Mouse (Mus musculus) heart, embryonic 10.5 days (tissue): ENCODE results near the gene Ppdpf. TPM values are rescaled to one million over a fixed set of nuclear protein-coding genes. Genes with fewer than 3 reads are reported as not detected.
A peak's percentile ranks its signal among the peaks of the same experiment; 100 is the strongest.

Experiments used
- DNase-seq: peaks from one replicate; pipeline ENCODE4 v3.0.0-alpha.2; 2017; ENCODE audit warnings: low spot score
- H3K27ac ChIP-seq: fragments of 300-500 bp; sonication (generic); 2 replicates; pipeline ENCODE4 v1.5.1; 2016; ENCODE audit warnings: mild to moderate bottlenecking
- H3K27me3 ChIP-seq: fragments of 300-500 bp; sonication (generic); 2 replicates; pipeline ENCODE4 v1.6.1; 2016; ENCODE audit warnings: mild to moderate bottlenecking; ENCODE audit not compliant: poor library complexity, insufficient read depth, severe bottlenecking
- H3K36me3 ChIP-seq: fragments of 300-500 bp; sonication (generic); 2 replicates; pipeline ENCODE4 v1.6.1; 2016; ENCODE audit warnings: mild to moderate bottlenecking, moderate library complexity
- H3K4me1 ChIP-seq: fragments of 300-500 bp; sonication (generic); 2 replicates; pipeline ENCODE4 v1.6.1; 2016; ENCODE audit warnings: mild to moderate bottlenecking
- H3K4me3 ChIP-seq: fragments of 300-500 bp; sonication (generic); 2 replicates; pipeline ENCODE4 v1.5.1; 2016; ENCODE audit warnings: mild to moderate bottlenecking, moderate library complexity
- H3K9me3 ChIP-seq: fragments of 300-500 bp; sonication (generic); 2 replicates; pipeline ENCODE4 v1.6.1; 2016; ENCODE audit warnings: mild to moderate bottlenecking, moderate library complexity
- whole genome bisulfite sequencing: fragments of 180-500 bp; shearing (Covaris S2); methylation state at CpG from one replicate; pipeline ENCODE4 v1.1.7; 2016; 5-methylcytosine and 5-hydroxymethylcytosine counted together
- polyA plus RNA-seq: library from polyadenylated mRNA; unstranded; fragments of >200 nt; fragmentation: Nextera tagmentation; extraction: Ambion mirVana; gene quantifications from 2 replicates; pipeline ENCODE4 v1.2.1, GENCODE M21; 2016

Ppdpf gene
- polyA plus RNA-seq, 1 experiment from 2014 or later: 240 TPM

- Histone ChIP-seq H3K4me3 (no peak overlapping the region), H3K27ac (no peak overlapping the region), H3K27me3 (peaks cover 67% of the 10 kb centered on the region), H3K36me3 (no peaks in the 10 kb centered on the region), H3K4me1 (0 out of 2 replicates have a peak, but pooled peaks cover 8% of the 10 kb centered on the region), H3K9me3 (no peaks in the 10 kb centered on the region)
- DNase-seq: no peak
- 65% methylated on average over 5 of the region's 5 CpGs for WGBS
These were observed 18.6 kb downstream of the Ppdpf start for GRCm38 (mm10) chr2:181205678-181206077.

GRCm38 (mm10) chr2:181206118-181206517 is 19.1 kb downstream of the Ppdpf start:
- Histone ChIP-seq H3K27me3 (peaks cover 70% of the 10 kb centered on the region), H3K36me3 (no peaks in the 10 kb centered on the region), H3K4me1 (0 out of 2 replicates have a peak, but pooled peaks cover 8% of the 10 kb centered on the region), H3K9me3 (no peaks in the 10 kb centered on the region), H3K4me3 (no peak overlapping the region), H3K27ac (no peak overlapping the region)
- 65% methylated on average over 9 of the region's 9 CpGs for WGBS
- DNase-seq: no peak

GRCm38 (mm10) chr2:181212389-181213020 is 25.5 kb downstream of the Ppdpf start:
- Histone ChIP-seq H3K9me3 (no peaks in the 10 kb centered on the region), H3K4me1 (peaks cover 11% of the 10 kb centered on the region), H3K27me3 (peaks cover 70% of the 10 kb centered on the region), H3K27ac (no peak overlapping the region), H3K4me3 (peak overlapping the region; percentile 54), H3K36me3 (no peaks in the 10 kb centered on the region)
- WGBS: 3% methylated on average over 34 of the region's 34 CpGs
- no peak for DNase-seq

GRCm38 (mm10) chr2:181213021-181213445 is 26.0 kb downstream of the Ppdpf start, which contains the start of gene Srms:
Gene Srms (minus strand): TSS chr2:181213185.
- WGBS: under 1% methylated on average over 17 of the region's 17 CpGs
- no peak within 1 kb of the TSS for H3K27ac ChIP-seq

GRCm38 (mm10) chr2:181216037-181216436 is 29.0 kb downstream of the Ppdpf start:
- H3K27me3 ChIP-seq: peaks cover 52% of the 10 kb centered on the region
- H3K27ac ChIP-seq: no peak overlapping the region
- WGBS: 80% methylated on average over 6 of the region's 6 CpGs
- H3K4me1 ChIP-seq: peaks cover 27% of the 10 kb centered on the region
- DNase-seq: no peak
- no peaks in the 10 kb centered on the region for H3K9me3 ChIP-seq
- no peaks in the 10 kb centered on the region for H3K36me3 ChIP-seq
- no peak overlapping the region for H3K4me3 ChIP-seq

More at GRCm38 (mm10) chr2:181213021-181213445, 26.0 kb downstream of the Ppdpf start, which contains the start of gene Srms:
- Histone ChIP-seq H3K27me3 (peaks cover 65% of the 10 kb centered on the region), H3K36me3 (no peaks in the 10 kb centered on the region), H3K4me3 (peak within 1 kb of the TSS; percentile 54), H3K9me3 (no peaks in the 10 kb centered on the region), H3K4me1 (peaks cover 11% of the 10 kb centered on the region)
- DNase-seq: no peak

GRCm38 (mm10) chr2:181218881-181219485 is 31.9 kb downstream of the Ppdpf start:
- Histone ChIP-seq H3K4me3 (no peak overlapping the region), H3K4me1 (peaks cover 16% of the 10 kb centered on the region), H3K9me3 (no peaks in the 10 kb centered on the region), H3K36me3 (no peaks in the 10 kb centered on the region), H3K27ac (no peak overlapping the region), H3K27me3 (peaks cover 36% of the 10 kb centered on the region)
- DNase-seq: no peak
- 60% methylated on average over 5 of the region's 5 CpGs for WGBS

GRCm38 (mm10) chr2:181219538-181220216 is 32.6 kb downstream of the Ppdpf start, which contains the start of gene Fndc11:
Gene Fndc11 (plus strand): TSS chr2:181220013.
- peak within 1 kb of the TSS; percentile 43 for H3K27ac ChIP-seq
- WGBS: 6% methylated on average over 25 of the region's 25 CpGs
- peaks cover 16% of the 10 kb centered on the region for H3K4me1 ChIP-seq
- H3K36me3 ChIP-seq: no peaks in the 10 kb centered on the region
- peak; percentile 85 for DNase-seq
- H3K4me3 ChIP-seq: peak within 1 kb of the TSS; percentile 52
- H3K9me3 ChIP-seq: no peaks in the 10 kb centered on the region
- peaks cover 29% of the 10 kb centered on the region for H3K27me3 ChIP-seq

GRCm38 (mm10) chr2:181220361-181220760 is 33.3 kb downstream of the Ppdpf start:
- H3K27ac ChIP-seq: peak overlapping the region; percentile 43; the same call in 1 of the 2 replicates
- H3K4me1 ChIP-seq: peaks cover 16% of the 10 kb centered on the region
- DNase-seq: no peak
- peak overlapping the region; percentile 52 for H3K4me3 ChIP-seq
- no peaks in the 10 kb centered on the region for H3K9me3 ChIP-seq
- WGBS: 41% methylated on average over 2 of the region's 2 CpGs
- H3K36me3 ChIP-seq: no peaks in the 10 kb centered on the region
- peaks cover 28% of the 10 kb centered on the region for H3K27me3 ChIP-seq

- H3K36me3 ChIP-seq: peaks cover 4% of the 10 kb centered on the region; the same call in 1 of the 2 replicates
- H3K4me1 ChIP-seq: peaks cover 8% of the 10 kb centered on the region
- DNase-seq: no peak
- 72% methylated on average over 2 of the region's 2 CpGs for WGBS
- H3K9me3 ChIP-seq: no peaks in the 10 kb centered on the region
- H3K27ac ChIP-seq: no peak overlapping the region
- no peak overlapping the region for H3K4me3 ChIP-seq
- H3K27me3 ChIP-seq: peaks cover 23% of the 10 kb centered on the region
These were observed 37.9 kb downstream of the Ppdpf start for GRCm38 (mm10) chr2:181224994-181225393.

- peaks cover 14% of the 10 kb centered on the region; the same call in 1 of the 2 replicates for H3K36me3 ChIP-seq
- H3K4me3 ChIP-seq: no peak overlapping the region
- no peaks in the 10 kb centered on the region for H3K4me1 ChIP-seq
- H3K9me3 ChIP-seq: no peaks in the 10 kb centered on the region
- H3K27me3 ChIP-seq: peaks cover 8% of the 10 kb centered on the region
- DNase-seq: no peak
- 73% methylated on average over 3 of the region's 3 CpGs for WGBS
- no peak overlapping the region for H3K27ac ChIP-seq
These were observed 40.1 kb downstream of the Ppdpf start for GRCm38 (mm10) chr2:181227122-181227521.

GRCm38 (mm10) chr2:181228335-181228734 is 41.3 kb downstream of the Ppdpf start:
- 46% methylated on average over 1 of the region's 1 CpGs for WGBS
- Histone ChIP-seq H3K36me3 (peaks cover 14% of the 10 kb centered on the region; the same call in 1 of the 2 replicates), H3K4me3 (no peak overlapping the region), H3K27me3 (peaks cover 5% of the 10 kb centered on the region; the same call in 1 of the 2 replicates), H3K9me3 (no peaks in the 10 kb centered on the region), H3K4me1 (no peaks in the 10 kb centered on the region), H3K27ac (no peak overlapping the region)
- DNase-seq: no peak

- H3K4me3 ChIP-seq: no peak overlapping the region
- H3K27me3 ChIP-seq: peaks cover 5% of the 10 kb centered on the region; the same call in 1 of the 2 replicates
- no peaks in the 10 kb centered on the region for H3K9me3 ChIP-seq
- no peaks in the 10 kb centered on the region for H3K4me1 ChIP-seq
- WGBS: 71% methylated on average over 19 of the region's 20 CpGs
- no peak for DNase-seq
- peaks cover 14% of the 10 kb centered on the region; the same call in 1 of the 2 replicates for H3K36me3 ChIP-seq
- no peak overlapping the region for H3K27ac ChIP-seq
These were observed 44.1 kb downstream of the Ppdpf start for GRCm38 (mm10) chr2:181231171-181231570.

GRCm38 (mm10) chr2:181233443-181233842 is 46.4 kb downstream of the Ppdpf start:
- no peaks in the 10 kb centered on the region for H3K4me1 ChIP-seq
- H3K27ac ChIP-seq: no peak overlapping the region
- no peaks in the 10 kb centered on the region for H3K9me3 ChIP-seq
- peaks cover 19% of the 10 kb centered on the region; the same call in 1 of the 2 replicates for H3K36me3 ChIP-seq
- WGBS: 88% methylated on average over 15 of the region's 15 CpGs
- DNase-seq: no peak
- no peak overlapping the region for H3K4me3 ChIP-seq
- peaks cover 5% of the 10 kb centered on the region; the same call in 1 of the 2 replicates for H3K27me3 ChIP-seq
